Mouse (Mus musculus) ES-E14 (cell line): ENCODE measurements around the gene Btbd6. TPM values are rescaled to one million over a fixed set of nuclear protein-coding genes. Genes with fewer than 3 reads are reported as not detected.

ENCODE experiments used
- DNase-seq: peaks from one replicate; pipeline ENCODE4 v3.0.0-alpha.2; 2013; ENCODE audit warnings: low read depth, low spot score
- H3K27ac ChIP-seq: 2 replicates; pipeline ENCODE4 v1.5.1; 2012; ENCODE audit warnings: low read depth, mild to moderate bottlenecking, low read length, moderate library complexity, mixed read lengths; ENCODE audit not compliant: poor library complexity, insufficient read depth, severe bottlenecking
- H3K36me3 ChIP-seq: 2 replicates; pipeline ENCODE4 v1.6.1; 2012; ENCODE audit warnings: mild to moderate bottlenecking, low read length, moderate library complexity, mixed read lengths; ENCODE audit not compliant: control insufficient read depth, poor library complexity, insufficient read depth, severe bottlenecking
- H3K4me1 ChIP-seq, 2 experiments: fragments of 150-350 bp in 1 of 2; sonication (generic) in 1 of 2; 2 replicates each; pipeline ENCODE4 v1.6.1; 2012; ENCODE audit warnings: low read length in 2 of 2, mild to moderate bottlenecking in 1 of 2, mixed read lengths in 1 of 2; ENCODE audit not compliant: control insufficient read depth in 2 of 2, insufficient read depth in 2 of 2, poor library complexity in 1 of 2
- H3K4me3 ChIP-seq, 2 experiments: fragments of 150-350 bp in 1 of 2; sonication (generic) in 1 of 2; 2 replicates each; pipeline ENCODE4 v1.5.1; 2012; ENCODE audit warnings: low read length in 2 of 2, low read depth in 1 of 2, mild to moderate bottlenecking in 1 of 2, mixed read lengths in 1 of 2; ENCODE audit not compliant: insufficient read depth in 1 of 2, poor library complexity in 1 of 2, severe bottlenecking in 1 of 2
- H3K9ac ChIP-seq: 2 replicates; pipeline ENCODE4 v1.6.1; 2012; ENCODE audit warnings: low read depth, mild to moderate bottlenecking, low read length, mixed read lengths; ENCODE audit not compliant: poor library complexity, insufficient read depth, severe bottlenecking
- H3K9me3 ChIP-seq: fragments of 150-350 bp; sonication (generic); 2 replicates; pipeline ENCODE4 v1.6.1; 2012; ENCODE audit warnings: low read depth, mild to moderate bottlenecking, low read length; ENCODE audit not compliant: control insufficient read depth, insufficient read depth
- CHD2 ChIP-seq: IDR thresholded peaks from 2 replicates; pipeline ENCODE4 v1.6.1; 2014; ENCODE audit warnings: mild to moderate bottlenecking, low read depth, low read length, inconsistent platforms
- HCFC1 ChIP-seq: IDR thresholded peaks from 2 replicates; pipeline ENCODE4 v1.6.1; 2012; ENCODE audit warnings: low read length, inconsistent platforms, borderline replicate concordance; ENCODE audit not compliant: insufficient read depth
- MAFK ChIP-seq: IDR thresholded peaks from 2 replicates; pipeline ENCODE4 v1.6.1; 2014; ENCODE audit warnings: mild to moderate bottlenecking, low read depth, low read length, inconsistent platforms; ENCODE audit not compliant: insufficient read depth
- ZC3H11A ChIP-seq: IDR thresholded peaks from 2 replicates; pipeline ENCODE4 v1.6.1; 2012; ENCODE audit warnings: low read depth, mild to moderate bottlenecking, inconsistent platforms, low read length, borderline replicate concordance
- ZNF384 ChIP-seq: IDR thresholded peaks from 2 replicates; pipeline ENCODE4 v1.6.1; 2012; ENCODE audit warnings: low read depth, low read length, inconsistent platforms
- in situ Hi-C, 2 experiments: fragments of 600-800 bp; cut with MboI; formaldehyde crosslinking; loops; one replicate each; pipeline ENCODE4 v1.15.1; 2025; ENCODE audit warnings: low sequenced_read_pairs in 2 of 2, inconsistent platforms in 1 of 2; ENCODE audit not compliant: unreplicated experiment in 2 of 2
- total RNA-seq: library from RNA; depleted of rRNA; stranded (reverse); fragments of 300-350 nt; gene quantifications from 2 replicates; pipeline ENCODE4 v1.2.3, GENCODE M21; 2012

Gene Btbd6
- total RNA-seq, 1 experiment: 13.4 TPM

- H3K4me1 ChIP-seq: peaks cover 5 to 24% of the 10 kb centered on the region in 2 experiments; a peak in 2 of 4 replicates
- TF ChIP-seq ZNF384: no peak
- TF ChIP-seq ZC3H11A: no peak
- no peak for TF ChIP-seq HCFC1
- no peaks in the 10 kb centered on the region for H3K9me3 ChIP-seq
- no peak overlapping the region for H3K4me3 ChIP-seq
- no peak overlapping the region for H3K27ac ChIP-seq
- H3K9ac ChIP-seq: no peak overlapping the region
- in situ Hi-C loops: no loop called here
- no peaks in the 10 kb centered on the region for H3K36me3 ChIP-seq
- DNase-seq: no peak
These were observed 32.6 kb upstream of the Btbd6 start for GRCm38 (mm10) chr12:112943669-112944068.

GRCm38 (mm10) chr12:112947307-112947706, 29.0 kb upstream of the Btbd6 start:
- Histone ChIP-seq H3K9me3 (no peaks in the 10 kb centered on the region), H3K9ac (no peak overlapping the region), H3K27ac (no peak overlapping the region), H3K36me3 (no peaks in the 10 kb centered on the region), H3K4me3 (peak overlapping the region in 1 of 2 experiments; percentile 19; a peak in 1 of 4 replicates), H3K4me1 (peaks cover 3 to 16% of the 10 kb centered on the region in 2 experiments; a peak in 3 of 4 replicates)
- TF ChIP-seq MAFK: no peak
- no peak for TF ChIP-seq ZNF384
- no peak for TF ChIP-seq HCFC1
- TF ChIP-seq ZC3H11A: no peak
- TF ChIP-seq CHD2: no peak
- no peak for DNase-seq
- in situ Hi-C loops: no loop called here

- H3K9ac ChIP-seq: peak overlapping the region; percentile 76
- DNase-seq: no peak
- H3K4me3 ChIP-seq: peak overlapping the region; percentile 85 to 93
- peaks cover 3 to 16% of the 10 kb centered on the region in 2 experiments; a peak in 3 of 4 replicates for H3K4me1 ChIP-seq
- TF ChIP-seq ZNF384 (peak; percentile 63), HCFC1 (no peak)
- H3K36me3 ChIP-seq: no peaks in the 10 kb centered on the region
- in situ Hi-C loops: no loop called here
- no peak overlapping the region for H3K27ac ChIP-seq
- H3K9me3 ChIP-seq: no peaks in the 10 kb centered on the region
These were observed 26.1 kb upstream of the Btbd6 start for GRCm38 (mm10) chr12:112950040-112950760.

GRCm38 (mm10) chr12:112950761-112951129, 25.5 kb upstream of the Btbd6 start:
- no peak for DNase-seq
- Histone ChIP-seq H3K27ac (no peak overlapping the region), H3K36me3 (no peaks in the 10 kb centered on the region), H3K4me1 (peaks cover 3 to 16% of the 10 kb centered on the region in 2 experiments; a peak in 3 of 4 replicates), H3K9ac (no peak overlapping the region), H3K9me3 (no peaks in the 10 kb centered on the region), H3K4me3 (peak overlapping the region; percentile 85 to 93; a peak in 3 of 4 replicates)
- in situ Hi-C loops: no loop called here
- TF ChIP-seq ZC3H11A (no peak), MAFK (no peak), ZNF384 (no peak), HCFC1 (no peak), CHD2 (no peak)
